Mouse (Mus musculus): ENCODE measurements around the gene Acd.

Gene Acd

GRCm38 (mm10) chr8:105702001-105702401 is 1.1 kb upstream of the Acd start:
- no peak for DNase-seq (ENCODE audit: low read depth)

- DNase-seq (ENCODE audit: low read depth): peak; percentile 79
Observed at GRCm38 (mm10) chr8:105700566-105700965, 336 bp downstream of the Acd start.

- DNase-seq (ENCODE audit: low read depth): no peak
Observed at GRCm38 (mm10) chr8:105699488-105700215, 1.2 kb downstream of the Acd start.

- no peak for DNase-seq (ENCODE audit: low read depth)
Observed at GRCm38 (mm10) chr8:105698734-105699133, 2.2 kb downstream of the Acd start.

GRCm38 (mm10) chr8:105697196-105697780 is 3.6 kb downstream of the Acd start:
- DNase-seq (ENCODE audit: low read depth): no peak

- no peak for DNase-seq (ENCODE audit: low read depth)
Observed at GRCm38 (mm10) chr8:105695080-105695780, 5.7 kb downstream of the Acd start.

GRCm38 (mm10) chr8:105694051-105694799 is 6.7 kb downstream of the Acd start:
- no peak for DNase-seq (ENCODE audit: low read depth)

GRCm38 (mm10) chr8:105693648-105694047 is 7.3 kb downstream of the Acd start:
- no peak for DNase-seq (ENCODE audit: low read depth)

- no peak for DNase-seq (ENCODE audit: low read depth)
Observed at GRCm38 (mm10) chr8:105692449-105693182, 8.3 kb downstream of the Acd start.

- DNase-seq (ENCODE audit: low read depth): peak; percentile 32
Observed at GRCm38 (mm10) chr8:105690978-105691377, 9.9 kb downstream of the Acd start.

- no peak for DNase-seq (ENCODE audit: low read depth)
Observed at GRCm38 (mm10) chr8:105689983-105690360, 10.9 kb downstream of the Acd start.

GRCm38 (mm10) chr8:105689256-105689982 is 11.5 kb downstream of the Acd start:
- DNase-seq (ENCODE audit: low read depth): no peak

- peak; percentile 16 for DNase-seq (ENCODE audit: low read depth)
Observed at GRCm38 (mm10) chr8:105688242-105688752, 12.6 kb downstream of the Acd start.

GRCm38 (mm10) chr8:105687512-105687911 is 13.4 kb downstream of the Acd start:
- no peak for DNase-seq (ENCODE audit: low read depth)

- no peak for DNase-seq (ENCODE audit: low read depth)
Observed at GRCm38 (mm10) chr8:105686551-105686950, 14.4 kb downstream of the Acd start.

GRCm38 (mm10) chr8:105685796-105686308 is 15.1 kb downstream of the Acd start, which contains the start of gene Carmil2:
Gene Carmil2 (plus strand): TSS chr8:105686274.
- peak; percentile 66 for DNase-seq (ENCODE audit: low read depth)

GRCm38 (mm10) chr8:105685325-105685724 is 15.6 kb downstream of the Acd start:
- no peak for DNase-seq (ENCODE audit: low read depth)

- peak; percentile 23 for DNase-seq (ENCODE audit: low read depth)
Observed at GRCm38 (mm10) chr8:105677891-105678290, 23.0 kb downstream of the Acd start.

GRCm38 (mm10) chr8:105661167-105661566 is 39.7 kb downstream of the Acd start:
- DNase-seq (ENCODE audit: low read depth): peak; percentile 53

- no peak for DNase-seq (ENCODE audit: low read depth)
Observed at GRCm38 (mm10) chr8:105657641-105658040, 43.3 kb downstream of the Acd start.
